Mouse (Mus musculus) embryonic facial prominence, embryonic 15.5 days (tissue): Measurements from ENCODE around the gene Ttc23l. TPM values are rescaled to one million over a fixed set of nuclear protein-coding genes. Genes with fewer than 3 reads are reported as not detected.
"Not testable (repeated sequence)": the region's sequence is repeated elsewhere in the genome, so short reads cannot be mapped to it uniquely, and the experiment has no call there.

Source experiments
- ATAC-seq: fragments of 200-750 bp; cut with Nextera tagmentation; 2 replicates; pipeline ENCODE4 v1.8.0; 2017; ENCODE audit warnings: low read depth, moderate TSS enrichment; ENCODE audit not compliant: insufficient number of reproducible peaks, low FRiP score, low TSS enrichment
- H3K27ac ChIP-seq: fragments of 300-500 bp; sonication (generic); replicated peaks from 2 replicates; pipeline ENCODE4 v1.5.1; 2015; ENCODE audit warnings: mild to moderate bottlenecking, inconsistent platforms
- H3K27me3 ChIP-seq: fragments of 300-500 bp; sonication (generic); 2 replicates; pipeline ENCODE4 v1.6.1; 2015; ENCODE audit warnings: inconsistent platforms
- H3K36me3 ChIP-seq: fragments of 300-500 bp; sonication (generic); 2 replicates; pipeline ENCODE4 v1.6.1; 2015; ENCODE audit warnings: mild to moderate bottlenecking, inconsistent platforms
- H3K4me1 ChIP-seq: fragments of 300-500 bp; sonication (generic); 2 replicates; pipeline ENCODE4 v1.6.1; 2015; ENCODE audit warnings: inconsistent platforms
- H3K4me2 ChIP-seq: fragments of 300-500 bp; sonication (generic); replicated peaks from 2 replicates; pipeline ENCODE4 v1.6.1; 2015; ENCODE audit warnings: mild to moderate bottlenecking, inconsistent platforms
- H3K4me3 ChIP-seq: fragments of 300-500 bp; sonication (generic); replicated peaks from 2 replicates; pipeline ENCODE4 v1.5.1; 2015; ENCODE audit warnings: mild to moderate bottlenecking, inconsistent platforms
- H3K9ac ChIP-seq: fragments of 300-500 bp; sonication (generic); 2 replicates; pipeline ENCODE4 v1.6.1; 2015; ENCODE audit warnings: inconsistent platforms
- H3K9me3 ChIP-seq: fragments of 300-500 bp; sonication (generic); replicated peaks from 2 replicates; pipeline ENCODE4 v1.6.1; 2016; ENCODE audit warnings: inconsistent platforms
- WGBS: fragments of 180-500 bp; shearing (Covaris S2); methylation state at CpG from one replicate; pipeline ENCODE4 v1.1.7; 2015; 5-methylcytosine and 5-hydroxymethylcytosine counted together
- polyA plus RNA-seq: library from polyadenylated mRNA; unstranded; fragments of >200 nt; fragmentation: Nextera tagmentation; extraction: Ambion mirVana; gene quantifications from 2 replicates; pipeline ENCODE4 v1.2.1, GENCODE M21; 2015

Gene Ttc23l
- polyA plus RNA-seq, 1 experiment from 2014 or later, result not detected

DNA sequence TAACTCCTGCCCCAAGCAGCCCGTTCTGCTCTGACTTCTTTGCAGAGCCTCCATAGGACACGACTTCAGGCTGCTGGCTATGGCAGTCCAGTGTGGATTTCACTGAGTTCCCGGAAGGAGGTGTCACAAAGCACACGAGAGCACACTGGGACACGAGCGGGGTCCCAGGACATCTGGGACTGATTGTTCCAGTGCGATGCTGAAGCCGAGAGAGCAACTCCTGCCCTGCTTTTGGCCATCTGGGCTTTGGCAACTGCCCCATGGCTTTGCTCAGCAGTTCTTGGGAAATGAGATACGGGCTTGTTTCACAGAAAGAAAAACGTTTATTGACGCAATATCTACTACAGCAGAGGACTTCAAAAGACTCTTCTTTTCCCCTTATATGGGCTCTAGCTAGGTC is 52.4 kb downstream of the Ttc23l start:
- Histone ChIP-seq H3K9ac (no peak overlapping the region), H3K4me2 (no peak overlapping the region), H3K36me3 (no peaks in the 10 kb centered on the region), H3K4me3 (no peak overlapping the region), H3K27me3 (no peaks in the 10 kb centered on the region), H3K9me3 (no peaks in the 10 kb centered on the region), H3K27ac (peak overlapping the region; percentile 35), H3K4me1 (peaks cover 7% of the 10 kb centered on the region; the same call in 1 of the 2 replicates)
- no peak for ATAC-seq
- WGBS, result 37% methylated on average over 11 of the region's 11 CpGs

DNA sequence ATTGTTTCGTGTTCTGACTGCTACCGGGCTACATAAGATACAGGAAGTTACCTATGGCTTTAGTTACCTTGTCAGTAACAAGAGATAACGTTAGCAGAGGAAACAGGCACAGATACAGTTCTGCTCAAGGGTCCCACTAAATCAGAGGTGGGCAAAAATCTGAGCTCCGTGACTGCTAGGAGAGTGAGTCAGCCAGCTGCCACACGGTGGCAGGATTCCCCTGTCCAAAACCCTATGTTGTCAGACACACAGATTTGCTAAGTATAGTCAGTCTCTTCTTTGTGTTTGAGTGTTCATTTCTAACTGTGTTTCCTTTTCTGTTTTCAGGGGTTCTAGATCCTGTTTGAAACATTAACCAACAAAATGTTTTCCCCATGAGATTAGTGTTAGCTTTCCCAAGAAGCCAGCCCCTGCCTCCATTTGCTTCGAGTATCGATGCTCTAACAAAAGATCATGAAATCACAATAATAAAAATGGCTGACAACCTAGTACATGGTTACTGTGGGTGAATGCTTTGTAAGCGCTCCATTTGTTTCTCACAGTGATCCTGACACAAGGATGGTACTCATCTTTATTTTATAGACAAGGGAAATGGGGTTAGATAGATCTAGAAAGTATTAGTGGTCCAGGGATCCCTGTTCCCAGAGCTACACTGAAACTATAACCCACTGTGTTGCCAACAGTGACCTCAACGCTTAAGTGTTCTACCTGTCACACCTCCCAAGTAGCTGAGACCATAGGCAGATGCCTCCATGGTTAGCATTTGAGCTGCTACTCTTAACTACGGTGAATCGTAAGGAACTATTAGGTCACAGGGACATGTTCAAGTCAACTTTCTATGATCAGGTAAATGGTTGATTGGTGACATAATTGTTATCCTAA is 57.4 kb downstream of the Ttc23l start:
- no peaks in the 10 kb centered on the region for H3K9me3 ChIP-seq
- no peaks in the 10 kb centered on the region for H3K27me3 ChIP-seq
- H3K9ac ChIP-seq, result no peak overlapping the region
- H3K4me3 ChIP-seq, result no peak overlapping the region
- no peak overlapping the region for H3K27ac ChIP-seq
- H3K4me2 ChIP-seq, result no peak overlapping the region
- H3K36me3 ChIP-seq, result peaks cover 4% of the 10 kb centered on the region
- H3K4me1 ChIP-seq, result peaks cover 1% of the 10 kb centered on the region; the same call in 1 of the 2 replicates
- ATAC-seq, result no peak
- 52% methylated on average over 11 of the region's 11 CpGs for WGBS

DNA sequence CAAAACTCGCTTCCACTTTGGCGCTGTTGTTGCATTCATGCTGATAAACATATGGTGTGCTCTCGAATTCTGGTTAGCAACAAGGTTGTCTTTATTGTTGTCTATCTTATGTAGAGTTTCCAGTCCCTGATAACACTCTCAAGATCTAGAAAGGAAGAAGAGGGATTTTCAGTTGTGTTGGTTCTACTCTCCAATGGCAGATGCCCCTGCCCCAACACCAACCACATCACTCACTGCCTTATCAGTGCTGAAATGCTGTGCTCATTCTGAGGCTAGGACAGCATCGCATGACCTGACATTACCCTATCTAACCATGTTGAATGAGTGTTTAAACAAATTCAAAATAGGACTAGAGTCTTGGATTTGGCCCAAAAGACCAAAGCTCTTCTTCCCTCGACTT is 58.4 kb downstream of the Ttc23l start:
- H3K4me2 ChIP-seq, result no peak overlapping the region
- no peak overlapping the region for H3K4me3 ChIP-seq
- no peak overlapping the region for H3K27ac ChIP-seq
- peaks cover 6% of the 10 kb centered on the region for H3K36me3 ChIP-seq
- 78% methylated on average over 5 of the region's 5 CpGs for whole genome bisulfite sequencing
- no peaks in the 10 kb centered on the region for H3K27me3 ChIP-seq
- no peak overlapping the region for H3K9ac ChIP-seq
- no peaks in the 10 kb centered on the region for H3K4me1 ChIP-seq
- no peaks in the 10 kb centered on the region for H3K9me3 ChIP-seq
- no peak for ATAC-seq

DNA sequence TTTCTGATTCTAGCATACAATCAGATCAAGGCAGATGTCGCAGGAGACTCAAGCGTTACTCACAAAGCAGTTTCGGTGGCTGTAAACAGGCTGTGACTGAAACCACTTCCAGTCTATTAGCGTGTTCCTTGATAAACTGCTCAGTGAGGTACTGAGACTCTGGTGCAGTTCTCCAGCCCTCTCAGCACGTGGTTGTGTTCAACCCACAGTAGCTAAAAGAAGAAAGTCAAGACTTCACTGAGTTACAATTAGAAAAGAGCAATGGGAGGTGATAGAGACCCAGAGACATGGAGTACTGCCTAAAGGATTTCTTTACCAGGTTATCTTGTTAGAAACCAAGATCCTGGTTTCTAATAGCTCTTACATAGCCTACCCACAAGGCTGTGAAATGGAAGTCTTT is 58.9 kb downstream of the Ttc23l start:
- WGBS, result 73% methylated on average over 5 of the region's 5 CpGs
- no peaks in the 10 kb centered on the region for H3K9me3 ChIP-seq
- H3K27ac ChIP-seq, result no peak overlapping the region
- H3K36me3 ChIP-seq, result peaks cover 6% of the 10 kb centered on the region
- ATAC-seq, result no peak
- no peak overlapping the region for H3K4me2 ChIP-seq
- no peak overlapping the region for H3K9ac ChIP-seq
- no peaks in the 10 kb centered on the region for H3K4me1 ChIP-seq
- no peak overlapping the region for H3K4me3 ChIP-seq
- no peaks in the 10 kb centered on the region for H3K27me3 ChIP-seq

DNA sequence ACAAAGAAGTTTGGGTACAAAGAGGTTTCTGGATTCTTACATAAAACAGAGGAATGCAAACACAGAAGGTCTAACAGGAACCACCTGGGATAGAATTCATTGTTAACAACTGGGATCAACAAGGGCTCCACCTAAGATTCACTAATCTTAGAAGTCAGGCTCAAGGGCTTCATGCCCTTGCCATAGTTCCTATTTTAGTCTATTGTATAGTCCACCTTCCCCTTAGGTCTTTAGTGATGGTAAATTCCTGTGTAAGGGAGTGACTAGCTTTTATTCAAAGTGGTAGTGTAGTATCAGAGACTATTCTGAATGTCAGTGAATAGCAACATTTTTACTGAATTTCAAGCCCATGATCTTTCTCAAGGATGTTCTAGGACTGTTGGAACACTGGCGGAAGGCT is 61.8 kb downstream of the Ttc23l start:
- not testable (repeated sequence) for H3K27me3 ChIP-seq, H3K4me1 ChIP-seq, H3K4me3 ChIP-seq, H3K4me2 ChIP-seq, H3K27ac ChIP-seq, H3K9me3 ChIP-seq, ATAC-seq, H3K9ac ChIP-seq
- 100% methylated on average over 1 of the region's 1 CpGs for WGBS
- H3K36me3 ChIP-seq, result peaks cover 18% of the 10 kb centered on the region

GRCm38 (mm10) chr15:10495944-10496343 is 62.5 kb downstream of the Ttc23l start:
- Histone ChIP-seq H3K4me3 (no peak overlapping the region), H3K4me1 (no peaks in the 10 kb centered on the region), H3K27ac (no peak overlapping the region), H3K4me2 (no peak overlapping the region), H3K9ac (no peak overlapping the region), H3K36me3 (peaks cover 18% of the 10 kb centered on the region), H3K27me3 (no peaks in the 10 kb centered on the region), H3K9me3 (no peaks in the 10 kb centered on the region)
- ATAC-seq, result no peak
- 91% methylated on average over 11 of the region's 11 CpGs for WGBS

GRCm38 (mm10) chr15:10490101-10490500 is 68.4 kb downstream of the Ttc23l start:
- no peak for ATAC-seq
- H3K9me3 ChIP-seq, result no peaks in the 10 kb centered on the region
- H3K36me3 ChIP-seq, result peaks cover 22% of the 10 kb centered on the region
- H3K4me3 ChIP-seq, result no peak overlapping the region
- no peaks in the 10 kb centered on the region for H3K27me3 ChIP-seq
- peaks cover 15% of the 10 kb centered on the region for H3K4me1 ChIP-seq
- 71% methylated on average over 5 of the region's 5 CpGs for WGBS
- no peak overlapping the region for H3K9ac ChIP-seq
- H3K27ac ChIP-seq, result no peak overlapping the region
- H3K4me2 ChIP-seq, result no peak overlapping the region

DNA sequence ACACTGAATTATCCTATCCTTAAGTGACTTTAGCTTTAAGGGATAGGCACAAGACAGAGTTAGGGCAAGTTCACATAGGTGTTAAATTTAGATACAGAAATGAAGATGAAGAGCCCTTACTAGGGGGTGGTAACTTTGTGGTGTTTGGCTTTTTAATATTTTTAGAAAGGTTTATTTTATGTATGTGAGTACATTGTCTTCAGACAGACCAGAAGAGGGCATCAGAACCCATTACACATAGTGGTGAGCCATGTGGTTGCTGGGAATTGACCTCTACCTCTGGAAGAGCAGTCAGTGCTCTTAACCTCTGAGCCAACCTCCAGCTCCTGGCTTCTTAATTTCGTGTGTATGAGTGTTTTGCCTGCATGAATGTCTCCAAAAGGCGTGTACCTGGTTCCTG is 71.2 kb downstream of the Ttc23l start:
- Histone ChIP-seq H3K9ac (no peak overlapping the region), H3K9me3 (no peaks in the 10 kb centered on the region), H3K36me3 (peaks cover 23% of the 10 kb centered on the region), H3K4me3 (peak overlapping the region; percentile 80; the same call in 1 of the 2 replicates), H3K4me2 (peak overlapping the region; percentile 77), H3K27ac (no peak overlapping the region), H3K27me3 (no peaks in the 10 kb centered on the region), H3K4me1 (peaks cover 25% of the 10 kb centered on the region)
- WGBS, result 47% methylated on average over 2 of the region's 2 CpGs
- ATAC-seq, result no peak

- 0 out of 2 replicates have a peak, but pooled peaks have one; percentile 10 for ATAC-seq
- Histone ChIP-seq H3K9me3 (no peaks in the 10 kb centered on the region), H3K9ac (peak overlapping the region; percentile 55), H3K27me3 (no peaks in the 10 kb centered on the region), H3K36me3 (peaks cover 25% of the 10 kb centered on the region), H3K4me1 (peaks cover 25% of the 10 kb centered on the region), H3K4me2 (peak overlapping the region; percentile 77), H3K4me3 (peak overlapping the region; percentile 80), H3K27ac (peak overlapping the region; percentile 71)
- 2% methylated on average over 18 of the region's 18 CpGs for WGBS
These were observed 72.1 kb downstream of the Ttc23l start for GRCm38 (mm10) chr15:10486365-10486839.

- no peaks in the 10 kb centered on the region for H3K9me3 ChIP-seq
- peak within 1 kb of the TSS; percentile 80 for H3K4me3 ChIP-seq
- H3K9ac ChIP-seq, result peak within 1 kb of the TSS; percentile 81
- H3K27ac ChIP-seq, result peak within 1 kb of the TSS; percentile 71
- peaks cover 25% of the 10 kb centered on the region for H3K4me1 ChIP-seq
- H3K4me2 ChIP-seq, result peak within 1 kb of the TSS; percentile 77
- H3K27me3 ChIP-seq, result no peaks in the 10 kb centered on the region
- peaks cover 28% of the 10 kb centered on the region for H3K36me3 ChIP-seq
- under 1% methylated on average over 58 of the region's 58 CpGs for WGBS
- peak; percentile 99 for ATAC-seq
These were observed 72.7 kb downstream of the Ttc23l start, which contains the start of the genes Brix1 and Rad1 for GRCm38 (mm10) chr15:10485484-10486364. Gene Brix1, minus strand, starts transcription at chr15:10485947. Gene Rad1, plus strand, starts transcription at chr15:10486018.

- Histone ChIP-seq H3K9me3 (no peaks in the 10 kb centered on the region), H3K4me1 (peaks cover 11% of the 10 kb centered on the region; the same call in 1 of the 2 replicates), H3K9ac (peak overlapping the region; percentile 71; the same call in 1 of the 2 replicates), H3K27ac (peak overlapping the region; percentile 9; the same call in 1 of the 2 replicates), H3K27me3 (no peaks in the 10 kb centered on the region), H3K4me2 (peak overlapping the region; percentile 80), H3K4me3 (peak overlapping the region; percentile 85), H3K36me3 (peaks cover 15% of the 10 kb centered on the region)
- ATAC-seq, result no peak
- WGBS, result 13% methylated on average over 3 of the region's 3 CpGs
These were observed 87.5 kb downstream of the Ttc23l start for GRCm38 (mm10) chr15:10470941-10471340.
